Mouse (Mus musculus) CH12.LX (cell line): Measurements from ENCODE around the gene Haghl. TPM values are rescaled to one million over a fixed set of nuclear protein-coding genes. Genes with fewer than 3 reads are reported as not detected.

Experiments used
- DNase-seq: peaks from one replicate; pipeline ENCODE4 v3.0.0-alpha.2; 2013; ENCODE audit errors: extremely low read depth
- H3K27ac ChIP-seq: 2 replicates; pipeline ENCODE4 v1.5.1; 2012; ENCODE audit warnings: low read depth, mild to moderate bottlenecking, control low read depth, moderate library complexity; ENCODE audit not compliant: insufficient read depth
- H3K27me3 ChIP-seq: replicated peaks from 2 replicates; pipeline ENCODE3; 2012; ENCODE audit warnings: inconsistent platforms
- H3K36me3 ChIP-seq, 2 experiments: replicated peaks in 1 of 2; 2 replicates each; pipeline versions ENCODE3 to v1.6.1; 2012; ENCODE audit warnings: inconsistent platforms in 1 of 2, low read length in 1 of 2, mild to moderate bottlenecking in 1 of 2, mixed read lengths in 1 of 2, moderate library complexity in 1 of 2; ENCODE audit not compliant: control insufficient read depth in 1 of 2, insufficient read depth in 1 of 2
- H3K4me1 ChIP-seq, 2 experiments: 2 replicates each; pipeline ENCODE4 v1.6.1; 2012; ENCODE audit warnings: inconsistent platforms in 1 of 2, moderate library complexity in 1 of 2; ENCODE audit not compliant: insufficient read depth in 2 of 2, control insufficient read depth in 1 of 2
- H3K4me2 ChIP-seq: 2 replicates; pipeline ENCODE4 v1.6.1; 2012; ENCODE audit warnings: low read depth, mild to moderate bottlenecking, control low read depth; ENCODE audit not compliant: poor library complexity, insufficient read depth, severe bottlenecking
- H3K4me3 ChIP-seq, 3 experiments: fragments of 150-350 bp in 1 of 3; sonication (generic) in 1 of 3; replicated peaks in 1 of 3; 2 replicates each; pipeline versions ENCODE3 to v1.5.1; 2011 to 2012; ENCODE audit warnings: low read depth in 2 of 3, low read length in 2 of 3, mild to moderate bottlenecking in 2 of 3, moderate library complexity in 2 of 3, control low read depth in 1 of 3, improper control_type of control experiment in 1 of 3, inconsistent platforms in 1 of 3, mixed read lengths in 1 of 3; ENCODE audit not compliant: poor library complexity in 1 of 3
- H3K79me2 ChIP-seq: replicated peaks from 2 replicates; pipeline ENCODE4 v1.6.1; 2012; ENCODE audit warnings: mild to moderate bottlenecking, moderate library complexity; ENCODE audit not compliant: control insufficient read depth, poor library complexity, insufficient read depth, severe bottlenecking; ENCODE audit errors: extremely low read depth
- H3K9ac ChIP-seq: 2 replicates; pipeline ENCODE4 v1.6.1; 2012; ENCODE audit warnings: low read depth, mild to moderate bottlenecking, control low read depth, moderate library complexity; ENCODE audit not compliant: insufficient read depth
- H3K9me3 ChIP-seq: replicated peaks from 2 replicates; pipeline ENCODE3; 2012; ENCODE audit warnings: low read length, inconsistent platforms, mixed read lengths
- CHD2 ChIP-seq: IDR thresholded peaks from 2 replicates; pipeline ENCODE4 v1.6.1; 2011; ENCODE audit warnings: low read length, improper control_type of control experiment
- E2F4 ChIP-seq: IDR thresholded peaks from 2 replicates; pipeline ENCODE4 v1.6.1; 2011; ENCODE audit warnings: low read depth, low read length, improper control_type of control experiment; ENCODE audit not compliant: insufficient replicate concordance
- ELF1 ChIP-seq: IDR thresholded peaks from 2 replicates; pipeline ENCODE4 v1.6.1; 2014; ENCODE audit warnings: low read depth, mild to moderate bottlenecking, inconsistent platforms, low read length, improper control_type of control experiment
- ETS1 ChIP-seq: conservative IDR thresholded peaks from 2 replicates; pipeline ENCODE4 v1.6.1; 2012; ENCODE audit warnings: low read depth, mild to moderate bottlenecking, inconsistent platforms, low read length, improper control_type of control experiment, moderate library complexity
- GABPA ChIP-seq: IDR thresholded peaks from 2 replicates; pipeline ENCODE4 v1.6.1; 2012; ENCODE audit warnings: low read depth, low read length, improper control_type of control experiment, inconsistent platforms; ENCODE audit not compliant: insufficient replicate concordance
- IRF4 ChIP-seq: IDR thresholded peaks from 2 replicates; pipeline ENCODE4 v1.6.1; 2014; ENCODE audit warnings: low read depth, mild to moderate bottlenecking, inconsistent platforms, low read length, improper control_type of control experiment
- JUN ChIP-seq: IDR thresholded peaks from 2 replicates; pipeline ENCODE4 v1.6.1; 2011; ENCODE audit warnings: low read depth, mild to moderate bottlenecking, low read length, improper control_type of control experiment, moderate library complexity; ENCODE audit not compliant: insufficient read depth
- JUND ChIP-seq: conservative IDR thresholded peaks from 2 replicates; pipeline ENCODE4 v1.6.1; 2011; ENCODE audit warnings: low read depth, low read length, improper control_type of control experiment
- MAFK ChIP-seq: IDR thresholded peaks from 2 replicates; pipeline ENCODE4 v1.6.1; 2011; ENCODE audit warnings: low read length, improper control_type of control experiment; ENCODE audit not compliant: insufficient replicate concordance
- MAZ ChIP-seq: IDR thresholded peaks from 2 replicates; pipeline ENCODE4 v1.6.1; 2012; ENCODE audit warnings: low read depth, mild to moderate bottlenecking, inconsistent platforms, low read length, improper control_type of control experiment, moderate library complexity
- MEF2A ChIP-seq: IDR thresholded peaks from 2 replicates; pipeline ENCODE4 v1.6.1; 2014; ENCODE audit warnings: low read depth, mild to moderate bottlenecking, inconsistent platforms, low read length, improper control_type of control experiment, borderline replicate concordance
- MXI1 ChIP-seq: IDR thresholded peaks from 2 replicates; pipeline ENCODE4 v1.6.1; 2011; ENCODE audit warnings: mild to moderate bottlenecking, low read depth, low read length, improper control_type of control experiment
- NELFE ChIP-seq: IDR thresholded peaks from 2 replicates; pipeline ENCODE4 v1.6.1; 2011; ENCODE audit warnings: low read depth, low read length, improper control_type of control experiment
- NRF1 ChIP-seq: IDR thresholded peaks from 2 replicates; pipeline ENCODE4 v1.6.1; 2014; ENCODE audit warnings: low read depth, mild to moderate bottlenecking, inconsistent platforms, low read length, improper control_type of control experiment, moderate library complexity
- PAX5 ChIP-seq: IDR thresholded peaks from 2 replicates; pipeline ENCODE4 v1.6.1; 2012; ENCODE audit warnings: low read length, inconsistent platforms, mixed read lengths
- POLR2AphosphoS2 ChIP-seq: IDR thresholded peaks from 2 replicates; pipeline ENCODE4 v1.6.1; 2011; ENCODE audit warnings: low read depth, low read length, improper control_type of control experiment
- RCOR1 ChIP-seq: conservative IDR thresholded peaks from 2 replicates; pipeline ENCODE4 v1.6.1; 2012; ENCODE audit warnings: low read depth, mild to moderate bottlenecking, inconsistent platforms, low read length, improper control_type of control experiment
- SIN3A ChIP-seq: IDR thresholded peaks from 2 replicates; pipeline ENCODE4 v1.6.1; 2012; ENCODE audit warnings: low read length, improper control_type of control experiment, inconsistent platforms
- TBP ChIP-seq: conservative IDR thresholded peaks from 2 replicates; pipeline ENCODE4 v1.6.1; 2011; ENCODE audit warnings: low read depth, low read length, improper control_type of control experiment
- TCF12 ChIP-seq: IDR thresholded peaks from 2 replicates; pipeline ENCODE4 v1.6.1; 2014; ENCODE audit warnings: low read depth, mild to moderate bottlenecking, inconsistent platforms, low read length, improper control_type of control experiment
- UBTF ChIP-seq: IDR thresholded peaks from 2 replicates; pipeline ENCODE4 v1.6.1; 2012; ENCODE audit warnings: low read depth, mild to moderate bottlenecking, inconsistent platforms, low read length, improper control_type of control experiment, moderate library complexity
- USF1 ChIP-seq: IDR thresholded peaks from 2 replicates; pipeline ENCODE4 v1.6.1; 2014; ENCODE audit warnings: low read depth, mild to moderate bottlenecking, inconsistent platforms, low read length, improper control_type of control experiment
- USF2 ChIP-seq: conservative IDR thresholded peaks from 2 replicates; pipeline ENCODE4 v1.6.1; 2011; ENCODE audit warnings: low read depth, low read length, improper control_type of control experiment
- ZC3H11A ChIP-seq: IDR thresholded peaks from 2 replicates; pipeline ENCODE4 v1.6.1; 2012; ENCODE audit warnings: low read depth, mild to moderate bottlenecking, inconsistent platforms, low read length, improper control_type of control experiment
- ZMIZ1 ChIP-seq: IDR thresholded peaks from 2 replicates; pipeline ENCODE4 v1.6.1; 2012; ENCODE audit warnings: low read depth, mild to moderate bottlenecking, inconsistent platforms, low read length, improper control_type of control experiment
- dilution Hi-C: fragments of 300-500 bp; cut with MboI; formaldehyde crosslinking; loops from 2 replicates; pipeline ENCODE4 v1.14.3; 2020; ENCODE audit warnings: low sequenced_read_pairs; ENCODE audit not compliant: extremely low pct_unique_long_range_greater_than_20kb, extremely low pct_ligation_motif_present
- in situ Hi-C: fragments of 300-500 bp; cut with MboI; formaldehyde crosslinking; loops from 3 replicates; pipeline ENCODE4 v1.14.3; 2019; ENCODE audit warnings: low sequenced_read_pairs, low pct_ligation_motif_present, low pct_unique_long_range_greater_than_20kb, mixed read lengths
- polyA plus RNA-seq: library from polyadenylated mRNA; unstranded; fragments of >175 nt; gene quantifications from 2 replicates; pipeline ENCODE4 v1.2.1, GENCODE M21; 2012; ENCODE audit warnings: low read depth; ENCODE audit not compliant: insufficient read length
- total RNA-seq, 2 experiments: library from RNA; depleted of rRNA; stranded (reverse); fragments of 300-350 nt in 1 of 2; fragments of >200 nt in 1 of 2; gene quantifications; 2 replicates each; pipeline ENCODE4 v1.2.3; 2012 to 2014

Haghl gene
- total and polyA plus RNA-seq, 3 experiments = 7.4 to 16.0 (median 7.8) TPM

GRCm38 (mm10) chr17:25765886-25766285, 19.6 kb downstream of the Haghl start:
- Histone ChIP-seq H3K4me2 (no peak overlapping the region), H3K9ac (no peak overlapping the region), H3K36me3 (no peaks in the 10 kb centered on the region), H3K9me3 (no peaks in the 10 kb centered on the region), H3K27ac (no peak overlapping the region), H3K4me1 (peaks cover 0 to 7% of the 10 kb centered on the region in 2 experiments; a peak in 2 of 4 replicates), H3K4me3 (no peak overlapping the region), H3K27me3 (peaks cover 78% of the 10 kb centered on the region), H3K79me2 (no peaks in the 10 kb centered on the region)
- TF ChIP-seq MAFK (no peak), USF2 (no peak), MEF2A (no peak), ZMIZ1 (no peak), ETS1 (no peak), MAZ (no peak), JUND (no peak), E2F4 (no peak), ELF1 (no peak), TBP (no peak), TCF12 (no peak), ZC3H11A (no peak), NELFE (no peak), MXI1 (no peak)
- DNase-seq = no peak
- in situ Hi-C loops = no loop called here
- dilution Hi-C loops = no loop called here

GRCm38 (mm10) chr17:25762591-25762990, 22.9 kb downstream of the Haghl start:
- in situ Hi-C loops = no loop called here
- no peak overlapping the region for H3K27ac ChIP-seq

More at GRCm38 (mm10) chr17:25762591-25762990, 22.9 kb downstream of the Haghl start:
- Histone ChIP-seq H3K27me3 (peaks cover 84% of the 10 kb centered on the region), H3K4me2 (no peak overlapping the region), H3K79me2 (no peaks in the 10 kb centered on the region), H3K9me3 (no peaks in the 10 kb centered on the region), H3K4me3 (no peak overlapping the region), H3K9ac (no peak overlapping the region), H3K4me1 (no peaks in the 10 kb centered on the region), H3K36me3 (no peaks in the 10 kb centered on the region)
- no peak for DNase-seq
- TF ChIP-seq NRF1 = no peak
- no peak for TF ChIP-seq JUND
- TF ChIP-seq CHD2 = no peak
- TF ChIP-seq POLR2AphosphoS2 = no peak
- TF ChIP-seq GABPA = no peak
- no peak for TF ChIP-seq UBTF
- no peak for TF ChIP-seq JUN
- TF ChIP-seq IRF4 = no peak
- TF ChIP-seq USF1 = no peak
- no peak for TF ChIP-seq USF2
- no peak for TF ChIP-seq SIN3A
- no peak for TF ChIP-seq MXI1
- no peak for TF ChIP-seq RCOR1
- no peak for TF ChIP-seq PAX5
- TF ChIP-seq MAFK = no peak
- no peak for TF ChIP-seq TCF12
- no peak for TF ChIP-seq MAZ
- dilution Hi-C loops = no loop called here
